Mouse (Mus musculus): ENCODE results near the gene B3gat3. TPM values are rescaled to one million over a fixed set of nuclear protein-coding genes. Genes with fewer than 3 reads are reported as not detected.

The B3gat3 gene
- total RNA-seq (2023), result 29.7 and 35.6 TPM in 2 replicates

GRCm38 (mm10) chr19:8920073-8920736 is at the start of gene B3gat3:
Gene B3gat3, plus strand, starts transcription at chr19:8920374.

GRCm38 (mm10) chr19:8871267-8872186 is 48.6 kb upstream of the B3gat3 start, which contains the start of gene Ubxn1:
Gene Ubxn1, plus strand, starts transcription at chr19:8871496.

GRCm38 (mm10) chr19:8880311-8881033 is 39.7 kb upstream of the B3gat3 start, which contains the start of gene Uqcc3:
Gene Uqcc3, minus strand, starts transcription at chr19:8880923.

GRCm38 (mm10) chr19:8883616-8884015 is 36.6 kb upstream of the B3gat3 start, which contains the start of the genes Lbhd1 and Gm49403:
Gene Lbhd1, plus strand, starts transcription at chr19:8883732.
Gene Gm49403, plus strand, starts transcription at chr19:8883930.

GRCm38 (mm10) chr19:8888511-8889385 is 31.4 kb upstream of the B3gat3 start, which contains the start of the genes 1810009A15Rik and Gm49416:
Gene 1810009A15Rik, plus strand, starts transcription at chr19:8888853.
Gene Gm49416, plus strand, starts transcription at chr19:8888926.

GRCm38 (mm10) chr19:8892829-8893766 is 27.1 kb upstream of the B3gat3 start, which contains the start of gene Ints5:
Gene Ints5, plus strand, starts transcription at chr19:8893005.

GRCm38 (mm10) chr19:8897865-8898495 is 22.2 kb upstream of the B3gat3 start, which contains the start of gene Ganab:
Gene Ganab, plus strand, starts transcription at chr19:8898071.

GRCm38 (mm10) chr19:8929224-8930088 is 9.3 kb downstream of the B3gat3 start, which contains the start of the genes Rom1 and Eml3:
Gene Rom1, minus strand, starts transcription at chr19:8929356.
Gene Eml3, plus strand, starts transcription at chr19:8929552.

GRCm38 (mm10) chr19:8941515-8942217 is 21.5 kb downstream of the B3gat3 start, which contains the start of gene Mta2:
Gene Mta2, plus strand, starts transcription at chr19:8941875.

GRCm38 (mm10) chr19:8953135-8954039 is 33.2 kb downstream of the B3gat3 start, which contains the start of gene Tut1:
Gene Tut1, plus strand, starts transcription at chr19:8953847.

GRCm38 (mm10) chr19:8966590-8967372 is 46.6 kb downstream of the B3gat3 start, which contains the start of gene Eef1g:
Gene Eef1g, plus strand, starts transcription at chr19:8967041.

All from neutrophil, adult 65 days (primary cell).